Mouse (Mus musculus): ENCODE data around the gene Slc8b1. TPM values are rescaled to one million over a fixed set of nuclear protein-coding genes. Genes with fewer than 3 reads are reported as not detected.

Gene Slc8b1
- polyA plus RNA-seq, 1 experiment, result 12.1 TPM

- Histone ChIP-seq H3K36me3 (ENCODE audit: control insufficient read depth, insufficient read depth, low read length) (no peaks in the 10 kb centered on the region), H3K4me1 (ENCODE audit: control insufficient read depth, insufficient read depth, insufficient read length, low read length) (peaks cover 34% of the 10 kb centered on the region), H3K27me3 (ENCODE audit: control insufficient read depth, insufficient read depth, low read length) (no peaks in the 10 kb centered on the region), H3K27ac (ENCODE audit: insufficient read depth, low read depth, low read length) (no peak overlapping the region), H3K4me3 (ENCODE audit: low read depth, low read length) (no peak overlapping the region)
- 79% methylated on average over 15 of the region's 15 CpGs for WGBS
- TF ChIP-seq POLR2A (IDR thresholded peaks at IDR 0.05; ENCODE audit: low read depth, low read length) (no peak), CTCF (IDR thresholded peaks at IDR 0.05; ENCODE audit: extremely low read depth, insufficient read length, insufficient replicate concordance, low read depth, low read length) (no peak)
Measured at GRCm38 (mm10) chr5:120512911-120513555, 2.1 kb downstream of the Slc8b1 start.

GRCm38 (mm10) chr5:120514031-120514677 is 3.2 kb downstream of the Slc8b1 start:
- no peaks in the 10 kb centered on the region for H3K27me3 ChIP-seq (ENCODE audit: control insufficient read depth, insufficient read depth, low read length)
- H3K4me1 ChIP-seq (ENCODE audit: control insufficient read depth, insufficient read depth, insufficient read length, low read length), result peaks cover 34% of the 10 kb centered on the region
- no peak for TF ChIP-seq CTCF (IDR thresholded peaks at IDR 0.05; ENCODE audit: extremely low read depth, insufficient read length, insufficient replicate concordance, low read depth, low read length)
- no peak for TF ChIP-seq POLR2A (IDR thresholded peaks at IDR 0.05; ENCODE audit: low read depth, low read length)
- no peaks in the 10 kb centered on the region for H3K36me3 ChIP-seq (ENCODE audit: control insufficient read depth, insufficient read depth, low read length)
- no peak overlapping the region for H3K4me3 ChIP-seq (ENCODE audit: low read depth, low read length)
- 73% methylated on average over 9 of the region's 9 CpGs for WGBS
- no peak overlapping the region for H3K27ac ChIP-seq (ENCODE audit: insufficient read depth, low read depth, low read length)

- H3K4me3 ChIP-seq (ENCODE audit: low read depth, low read length), result no peak overlapping the region
- H3K27me3 ChIP-seq (ENCODE audit: control insufficient read depth, insufficient read depth, low read length), result no peaks in the 10 kb centered on the region
- WGBS, result 3% methylated on average over 4 of the region's 4 CpGs
- H3K27ac ChIP-seq (ENCODE audit: insufficient read depth, low read depth, low read length), result no peak overlapping the region
- TF ChIP-seq CTCF (IDR thresholded peaks at IDR 0.05; ENCODE audit: extremely low read depth, insufficient read length, insufficient replicate concordance, low read depth, low read length), result no peak
- no peak for TF ChIP-seq POLR2A (IDR thresholded peaks at IDR 0.05; ENCODE audit: low read depth, low read length)
- H3K36me3 ChIP-seq (ENCODE audit: control insufficient read depth, insufficient read depth, low read length), result 0 out of 2 replicates have a peak, but pooled peaks cover 1% of the 10 kb centered on the region
- peaks cover 34% of the 10 kb centered on the region for H3K4me1 ChIP-seq (ENCODE audit: control insufficient read depth, insufficient read depth, insufficient read length, low read length)
Measured at GRCm38 (mm10) chr5:120514754-120515153, 3.8 kb downstream of the Slc8b1 start.

- no peak for TF ChIP-seq CTCF (IDR thresholded peaks at IDR 0.05; ENCODE audit: extremely low read depth, insufficient read length, insufficient replicate concordance, low read depth, low read length)
- no peak for TF ChIP-seq POLR2A (IDR thresholded peaks at IDR 0.05; ENCODE audit: low read depth, low read length)
- Histone ChIP-seq H3K4me3 (ENCODE audit: low read depth, low read length) (no peak overlapping the region), H3K4me1 (ENCODE audit: control insufficient read depth, insufficient read depth, insufficient read length, low read length) (peaks cover 34% of the 10 kb centered on the region), H3K36me3 (ENCODE audit: control insufficient read depth, insufficient read depth, low read length) (0 out of 2 replicates have a peak, but pooled peaks cover 2% of the 10 kb centered on the region), H3K27ac (ENCODE audit: insufficient read depth, low read depth, low read length) (peak overlapping the region; percentile 84; the same call in 1 of the 2 replicates), H3K27me3 (ENCODE audit: control insufficient read depth, insufficient read depth, low read length) (no peaks in the 10 kb centered on the region)
- 76% methylated on average over 7 of the region's 7 CpGs for WGBS
Measured at GRCm38 (mm10) chr5:120515451-120515850, 4.5 kb downstream of the Slc8b1 start.

GRCm38 (mm10) chr5:120516221-120516984 is 5.4 kb downstream of the Slc8b1 start:
- H3K36me3 ChIP-seq (ENCODE audit: control insufficient read depth, insufficient read depth, low read length), result 0 out of 2 replicates have a peak, but pooled peaks cover 2% of the 10 kb centered on the region
- 68% methylated on average over 15 of the region's 15 CpGs for WGBS
- no peak overlapping the region for H3K4me3 ChIP-seq (ENCODE audit: low read depth, low read length)
- peak overlapping the region; percentile 84 for H3K27ac ChIP-seq (ENCODE audit: insufficient read depth, low read depth, low read length)
- H3K4me1 ChIP-seq (ENCODE audit: control insufficient read depth, insufficient read depth, insufficient read length, low read length), result peaks cover 34% of the 10 kb centered on the region
- no peaks in the 10 kb centered on the region for H3K27me3 ChIP-seq (ENCODE audit: control insufficient read depth, insufficient read depth, low read length)
- TF ChIP-seq CTCF (IDR thresholded peaks at IDR 0.05; ENCODE audit: extremely low read depth, insufficient read length, insufficient replicate concordance, low read depth, low read length), result no peak
- no peak for TF ChIP-seq POLR2A (IDR thresholded peaks at IDR 0.05; ENCODE audit: low read depth, low read length)

GRCm38 (mm10) chr5:120517552-120517951 is 6.6 kb downstream of the Slc8b1 start:
- WGBS, result 54% methylated on average over 9 of the region's 9 CpGs

More at GRCm38 (mm10) chr5:120517552-120517951, 6.6 kb downstream of the Slc8b1 start:
- Histone ChIP-seq H3K4me3 (ENCODE audit: low read depth, low read length) (no peak overlapping the region), H3K27me3 (ENCODE audit: control insufficient read depth, insufficient read depth, low read length) (no peaks in the 10 kb centered on the region), H3K27ac (ENCODE audit: insufficient read depth, low read depth, low read length) (peak overlapping the region; percentile 84), H3K36me3 (ENCODE audit: control insufficient read depth, insufficient read depth, low read length) (peaks cover 2% of the 10 kb centered on the region; the same call in 1 of the 2 replicates), H3K4me1 (ENCODE audit: control insufficient read depth, insufficient read depth, insufficient read length, low read length) (peaks cover 31% of the 10 kb centered on the region)
- no peak for TF ChIP-seq POLR2A (IDR thresholded peaks at IDR 0.05; ENCODE audit: low read depth, low read length)
- TF ChIP-seq CTCF (IDR thresholded peaks at IDR 0.05; ENCODE audit: extremely low read depth, insufficient read length, insufficient replicate concordance, low read depth, low read length), result no peak
